Mouse (Mus musculus): ENCODE data around the gene Rfc5.
"Not testable (repeated sequence)": the region's sequence is repeated elsewhere in the genome, so short reads cannot be mapped to it uniquely, and the experiment has no call there.

Rfc5 gene

DNA sequence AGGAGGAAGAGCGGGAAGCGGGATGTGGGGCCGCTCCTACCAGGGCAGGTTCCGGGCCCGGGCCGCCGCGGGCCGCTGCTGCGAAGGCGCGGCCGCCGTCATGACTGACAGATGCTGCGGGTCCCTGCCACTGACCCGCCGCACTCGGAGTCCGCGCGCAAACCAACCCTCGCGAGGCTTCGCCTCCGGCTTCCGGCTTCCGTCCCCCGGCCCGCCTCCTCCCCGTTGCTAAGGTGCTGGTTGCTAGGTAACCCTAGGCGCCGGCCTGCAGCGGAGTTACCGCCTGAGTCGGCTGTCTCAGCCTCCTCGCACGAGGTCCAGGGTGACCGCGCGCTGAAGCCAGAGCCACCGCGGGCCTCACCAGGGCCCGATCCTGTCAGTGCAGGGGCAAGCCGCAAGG, at the start of gene Rfc5:
Gene Rfc5, minus strand, starts transcription at position 171 of the 400 bp plus-strand sequence.
- peak; percentile 98 for DNase-seq (ENCODE audit: low read depth, low spot score)

DNA sequence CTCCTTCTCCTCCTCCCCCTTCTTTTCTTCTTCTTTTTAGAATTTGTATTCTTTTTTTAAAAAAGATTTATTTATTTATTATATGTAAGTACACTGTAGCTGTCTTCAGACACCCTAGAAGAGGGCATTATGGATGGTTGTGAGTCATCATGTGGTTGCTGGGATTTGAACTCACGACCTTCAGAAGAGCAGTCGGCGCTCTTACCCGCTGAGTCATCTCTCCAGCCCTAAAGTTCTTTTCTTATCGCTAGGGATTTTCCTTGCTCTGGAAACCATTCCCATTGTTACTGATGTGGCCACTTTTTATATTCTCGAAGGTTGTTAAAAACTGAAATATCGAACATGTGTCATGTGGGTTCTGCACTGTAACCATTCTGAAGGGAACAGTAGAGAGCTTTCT, 44.7 kb upstream of the Rfc5 start:
- DNase-seq (ENCODE audit: low read depth, low spot score), result not testable (repeated sequence)

GRCm38 (mm10) chr5:117417442-117417841, 28.6 kb upstream of the Rfc5 start:
- DNase-seq (ENCODE audit: low read depth, low spot score), result no peak

DNA sequence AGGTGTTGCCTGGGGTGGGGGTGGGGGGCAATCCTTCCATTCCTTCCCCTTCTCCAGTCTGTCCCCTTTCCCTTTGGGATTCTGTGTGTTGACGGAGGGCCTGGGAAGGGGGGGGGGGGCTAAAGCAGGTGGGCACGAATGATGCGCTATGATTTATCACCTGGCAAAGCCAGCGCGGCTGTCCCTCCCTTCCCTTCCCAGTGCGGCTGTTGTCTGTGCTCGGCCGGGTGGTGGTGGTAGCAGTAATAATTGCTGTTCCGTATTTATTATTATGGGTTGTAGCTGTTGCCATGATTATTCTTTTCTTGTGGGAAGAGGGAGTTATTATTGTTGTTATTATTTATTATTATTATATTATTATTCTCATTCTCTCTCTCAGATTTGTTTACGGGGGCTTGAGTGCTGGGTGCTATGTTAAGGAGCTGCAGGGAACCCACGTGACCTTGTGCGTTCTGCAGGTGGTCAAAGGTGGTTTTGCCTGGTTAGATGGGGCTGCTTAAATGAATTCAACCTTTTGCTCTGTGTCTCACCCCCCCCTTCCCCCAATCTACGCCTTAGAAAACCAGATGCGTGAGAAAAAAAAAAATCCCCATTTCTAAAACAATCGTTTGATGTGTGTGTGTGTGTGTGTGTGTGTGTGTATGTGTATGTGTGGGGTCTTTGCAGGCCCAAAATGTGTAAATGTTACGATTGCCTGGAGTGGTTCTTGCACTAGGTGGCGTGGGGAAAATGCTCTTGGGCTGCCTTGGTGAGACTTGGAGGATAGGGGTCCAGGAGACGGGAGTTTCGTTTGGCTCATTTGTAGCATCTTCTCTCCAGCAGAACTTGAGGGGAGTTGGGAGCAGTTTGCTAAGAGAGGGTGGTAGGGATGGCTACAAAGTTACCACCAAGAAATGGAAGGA, 26.4 kb upstream of the Rfc5 start:
- DNase-seq (ENCODE audit: low read depth, low spot score), result no peak

DNA sequence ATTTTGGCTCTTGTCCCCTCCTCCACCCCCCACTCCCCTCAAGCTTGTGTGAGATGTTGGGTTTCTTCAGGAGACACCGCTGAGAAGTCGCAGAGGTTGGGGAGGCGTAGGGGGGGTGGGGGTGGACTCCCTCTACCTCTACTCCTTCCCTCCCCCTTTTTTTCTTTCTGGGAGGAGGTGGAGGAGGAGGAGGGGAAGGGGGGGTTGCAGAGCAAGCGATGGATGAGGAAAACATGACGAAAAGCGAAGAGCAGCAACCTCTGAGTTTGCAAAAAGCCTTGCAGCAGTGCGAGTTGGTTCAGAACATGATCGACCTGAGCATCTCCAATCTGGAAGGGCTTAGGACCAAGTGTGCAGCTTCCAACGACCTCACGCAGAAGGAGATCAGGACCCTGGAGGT, 25.8 kb upstream of the Rfc5 start:
- peak; percentile 27 for DNase-seq (ENCODE audit: low read depth, low spot score)

DNA sequence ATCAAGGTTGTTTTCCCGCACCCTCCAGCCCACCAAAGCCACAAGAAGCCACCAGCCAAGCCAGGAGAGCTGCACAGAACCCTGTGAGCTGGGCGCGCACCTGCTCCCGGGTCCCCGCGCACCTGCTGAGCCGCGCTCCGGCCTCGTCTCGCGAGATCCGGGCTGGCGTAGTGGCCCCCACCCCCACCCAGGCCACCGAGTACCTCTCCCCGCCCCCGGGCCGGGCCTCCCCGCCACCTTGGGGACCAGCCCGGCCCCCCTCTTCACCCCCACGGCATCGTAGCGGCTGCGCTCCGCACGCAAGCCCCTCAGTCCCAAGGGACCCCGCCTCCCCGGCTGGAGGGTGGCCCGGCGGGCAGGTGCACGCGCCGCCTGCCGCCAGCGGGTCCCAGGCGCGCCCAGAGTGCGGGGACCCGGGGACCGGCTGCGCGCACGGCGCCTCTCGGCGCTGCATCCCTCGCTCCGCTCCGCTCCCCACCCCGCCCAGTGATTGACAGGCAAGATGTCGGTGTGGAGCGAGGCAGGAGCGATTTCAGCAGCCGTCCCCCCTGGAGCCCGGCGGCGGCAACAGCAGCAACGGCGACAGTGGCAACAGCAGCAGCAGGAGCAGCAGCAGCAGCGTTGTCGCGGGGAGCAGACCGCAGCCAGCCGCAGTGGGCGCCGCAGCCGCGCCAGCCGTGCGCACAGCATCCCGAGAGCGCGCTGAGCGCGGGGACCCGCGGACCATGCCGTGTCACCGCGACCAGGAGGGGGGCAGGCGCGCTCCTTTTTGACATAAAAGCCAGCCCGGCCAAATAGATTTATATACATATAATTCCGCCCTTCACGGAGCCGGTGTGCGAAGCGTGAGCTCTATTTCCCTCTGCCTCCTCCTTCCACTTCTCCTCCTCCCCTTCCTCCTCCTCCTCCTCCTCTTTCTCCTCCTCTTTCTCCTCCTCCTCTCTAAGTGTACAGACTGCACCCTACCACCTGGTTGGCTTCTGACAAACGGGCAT, 25.0 kb upstream of the Rfc5 start, which contains the start of gene Ksr2:
Gene Ksr2, plus strand, starts transcription at position 494 of the 995 bp plus-strand sequence.
- DNase-seq (ENCODE audit: low read depth, low spot score), result peak; percentile 88

- DNase-seq (ENCODE audit: low read depth, low spot score), result no peak
Measured at GRCm38 (mm10) chr5:117409369-117409768, 20.5 kb upstream of the Rfc5 start.

GRCm38 (mm10) chr5:117408216-117408615, 19.4 kb upstream of the Rfc5 start:
- peak; percentile 84 for DNase-seq (ENCODE audit: low read depth, low spot score)

DNA sequence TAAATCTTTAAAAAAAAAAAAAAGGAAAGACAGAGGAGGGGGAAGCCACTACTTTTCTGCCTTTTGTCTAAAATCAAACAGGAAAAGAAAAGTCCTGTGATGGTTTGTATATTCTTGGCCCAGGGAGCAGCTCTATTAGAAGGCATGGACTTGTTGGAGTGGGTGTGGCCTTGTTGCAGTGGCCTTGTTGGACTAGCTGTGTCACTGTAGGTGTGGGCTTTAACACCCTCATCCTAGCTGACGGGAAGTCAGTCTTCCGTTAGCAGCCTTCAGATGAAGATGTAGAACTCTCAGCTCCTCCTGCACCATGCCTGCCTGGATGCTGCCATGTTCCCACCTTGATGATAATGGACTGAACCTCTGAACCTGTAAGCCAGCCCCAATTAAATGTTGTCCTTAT, 15.8 kb upstream of the Rfc5 start:
- DNase-seq (ENCODE audit: low read depth, low spot score), result peak; percentile 71

- peak; percentile 96 for DNase-seq (ENCODE audit: low read depth, low spot score)
Measured at GRCm38 (mm10) chr5:117403609-117404008, 14.8 kb upstream of the Rfc5 start.

DNA sequence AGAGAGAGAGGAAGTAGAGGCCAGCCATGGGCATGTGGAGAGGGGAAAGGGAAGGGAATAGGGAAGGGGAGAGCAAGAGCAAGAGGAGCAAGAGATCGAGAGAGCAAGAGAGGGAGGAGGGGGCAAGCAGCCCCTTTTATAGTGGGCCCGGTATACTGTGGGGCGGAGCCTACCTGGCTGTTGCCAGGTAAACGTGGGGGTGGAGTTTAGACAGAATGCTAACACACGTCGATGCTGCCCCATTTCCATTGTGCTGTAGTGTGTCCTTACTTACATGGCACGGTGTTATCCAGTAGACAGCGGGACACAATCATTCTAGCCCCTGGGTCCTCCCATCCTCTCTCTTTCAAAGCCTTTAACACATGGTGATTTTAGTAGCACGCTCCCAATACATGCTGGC, 10.4 kb upstream of the Rfc5 start:
- peak; percentile 85 for DNase-seq (ENCODE audit: low read depth, low spot score)

DNA sequence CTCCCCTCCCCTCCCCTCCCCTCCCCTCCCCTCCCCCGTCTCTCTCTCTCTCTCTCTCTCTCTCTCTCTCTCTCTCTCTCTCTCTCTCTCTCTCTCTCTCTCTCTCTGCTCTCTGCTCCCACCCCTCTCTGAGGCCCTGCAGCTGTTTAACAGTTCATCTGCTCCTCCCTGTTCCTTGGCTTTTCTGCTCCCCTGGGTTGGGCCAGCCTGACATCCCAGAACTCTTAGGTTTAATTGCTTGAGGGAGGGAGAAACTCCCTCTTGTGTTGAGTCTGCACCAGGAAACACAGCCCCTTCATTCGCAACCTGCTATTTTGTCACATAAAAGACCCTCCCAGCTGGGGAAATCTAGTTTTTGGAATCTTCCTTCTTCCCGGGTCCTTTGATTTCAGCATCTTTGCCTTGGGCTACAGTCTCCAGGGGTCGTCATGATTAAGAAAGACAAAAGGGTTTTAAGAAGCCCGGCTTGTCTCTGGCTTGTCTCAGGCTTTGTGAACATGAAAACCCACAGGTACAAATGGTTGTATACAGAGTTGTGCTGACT, 9.2 kb upstream of the Rfc5 start:
- DNase-seq (ENCODE audit: low read depth, low spot score), result peak; percentile 74

- DNase-seq (ENCODE audit: low read depth, low spot score), result peak; percentile 61
Measured at GRCm38 (mm10) chr5:117397371-117397770, 8.5 kb upstream of the Rfc5 start.

DNA sequence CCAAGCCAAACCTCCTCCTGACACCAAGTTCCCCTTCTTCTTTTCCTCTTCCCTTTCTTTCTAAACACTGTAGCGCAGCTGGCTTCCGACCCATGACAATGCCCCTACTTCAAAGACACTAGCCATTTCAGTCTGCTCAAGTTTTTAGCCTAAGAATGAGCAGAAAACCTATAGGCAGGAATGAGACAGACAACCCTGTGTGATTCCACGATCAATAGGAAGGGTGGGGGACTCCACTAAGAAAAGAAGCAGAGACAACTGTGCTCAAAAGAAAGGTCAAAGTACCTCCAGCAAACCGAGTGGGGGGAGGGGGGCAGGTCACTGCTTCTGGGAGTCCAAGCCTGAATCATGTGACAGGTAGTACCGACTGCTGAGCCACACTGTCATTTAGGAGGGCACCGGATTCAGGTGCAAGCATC, 7.8 kb upstream of the Rfc5 start:
- DNase-seq (ENCODE audit: low read depth, low spot score), result peak; percentile 100

DNA sequence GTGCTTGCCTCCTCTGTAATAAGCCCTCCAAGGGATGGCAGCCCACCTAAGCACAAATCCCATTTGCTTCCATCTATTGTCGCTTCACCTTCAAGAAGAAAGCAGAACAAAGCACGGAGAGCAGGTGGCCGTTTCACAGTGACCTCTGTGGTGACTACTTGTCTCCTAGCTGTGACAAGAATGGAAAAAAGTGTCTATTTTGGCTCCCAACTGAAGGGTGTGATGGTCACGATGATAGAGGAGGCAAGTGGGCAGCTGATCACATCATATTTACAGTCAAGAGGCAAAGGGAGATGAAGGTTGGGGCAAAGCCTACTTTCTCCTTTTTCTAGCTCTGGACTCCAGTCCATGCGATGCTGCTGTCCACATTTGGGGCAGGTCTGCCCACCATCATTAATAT, 7.0 kb upstream of the Rfc5 start:
- no peak for DNase-seq (ENCODE audit: low read depth, low spot score)

- DNase-seq (ENCODE audit: low read depth, low spot score), result no peak
Measured at GRCm38 (mm10) chr5:117390895-117391294, 2.0 kb upstream of the Rfc5 start.

DNA sequence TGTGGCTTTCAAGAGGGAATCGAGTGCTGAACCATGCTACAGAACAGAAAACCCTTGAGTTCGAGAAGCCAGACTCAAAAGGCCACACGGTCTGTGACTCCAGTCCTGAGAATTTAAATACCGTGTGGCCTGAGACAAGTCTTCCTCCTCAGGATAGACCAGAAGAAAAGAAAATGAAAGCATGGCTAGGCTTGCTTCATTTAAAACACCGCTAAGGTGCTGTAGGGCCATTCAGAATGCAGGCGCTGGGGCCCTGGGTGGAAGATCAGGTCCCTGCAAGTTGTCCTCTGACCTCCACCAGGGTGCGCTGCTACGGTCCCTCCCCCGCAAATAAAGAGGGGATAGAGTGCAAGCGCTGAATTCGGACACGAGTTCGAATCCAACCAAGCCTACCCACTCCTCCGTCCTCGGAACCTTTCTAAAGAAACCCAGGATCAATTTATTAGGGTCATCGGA, 523 bp downstream of the Rfc5 start:
- DNase-seq (ENCODE audit: low read depth, low spot score), result peak; percentile 89

- DNase-seq (ENCODE audit: low read depth, low spot score), result no peak
Measured at GRCm38 (mm10) chr5:117383198-117383597, 5.6 kb downstream of the Rfc5 start.

GRCm38 (mm10) chr5:117381785-117382184, 7.1 kb downstream of the Rfc5 start:
- peak; percentile 86 for DNase-seq (ENCODE audit: low read depth, low spot score)

- no peak for DNase-seq (ENCODE audit: low read depth, low spot score)
Measured at GRCm38 (mm10) chr5:117380199-117380598, 8.6 kb downstream of the Rfc5 start.

GRCm38 (mm10) chr5:117377731-117378130, 11.1 kb downstream of the Rfc5 start:
- DNase-seq (ENCODE audit: low read depth, low spot score), result not testable (repeated sequence)

DNA sequence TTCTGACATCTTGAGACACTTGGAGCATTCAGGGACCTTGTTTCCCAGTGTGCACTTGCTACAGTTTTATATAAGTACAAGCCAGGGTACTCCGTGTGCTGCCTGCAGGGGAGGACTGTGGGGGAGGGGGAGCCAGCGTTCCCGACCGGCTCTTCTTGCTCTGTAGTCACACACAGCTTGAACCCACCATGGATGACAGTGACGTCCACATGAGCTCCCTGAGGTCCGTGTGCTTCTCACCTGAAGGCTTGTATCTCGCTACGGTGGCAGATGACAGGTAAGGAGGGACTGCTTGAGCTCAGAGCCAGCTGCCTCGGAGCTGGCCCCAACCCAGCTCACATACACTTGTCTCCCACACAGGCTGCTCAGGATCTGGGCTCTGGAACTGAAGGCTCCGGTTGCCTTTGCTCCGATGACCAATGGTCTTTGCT, 12.5 kb downstream of the Rfc5 start:
- no peak for DNase-seq (ENCODE audit: low read depth, low spot score)

All from R1 (cell line).